Mouse (Mus musculus): ENCODE results near the gene Plp2.

- TF ChIP-seq POLR2A (IDR thresholded peaks at IDR 0.05; ENCODE audit: borderline replicate concordance, insufficient read depth, low read length) (no peak), CTCF (IDR thresholded peaks at IDR 0.05; ENCODE audit: borderline replicate concordance, insufficient read depth, low read depth, low read length) (no peak)
Measured at GRCm38 (mm10) chrX:7678986-7679385, 7.8 kb upstream of the Plp2 start.
